Mouse (Mus musculus) intestine, embryonic 16.5 days (tissue): ENCODE measurements around the gene Uxs1. TPM values are rescaled to one million over a fixed set of nuclear protein-coding genes. Genes with fewer than 3 reads are reported as not detected.
A peak's percentile ranks its signal among the peaks of the same experiment; 100 is the strongest.

Experiments
- ATAC-seq: fragments of 200-750 bp; cut with Nextera tagmentation; 2 replicates; pipeline ENCODE4 v1.8.0; 2017; ENCODE audit warnings: moderate TSS enrichment, moderate library complexity
- H3K27ac ChIP-seq: fragments of 300-500 bp; sonication (generic); 2 replicates; pipeline ENCODE4 v1.5.1; 2014; ENCODE audit warnings: mild to moderate bottlenecking, low read length
- H3K27me3 ChIP-seq: fragments of 300-500 bp; sonication (generic); replicated peaks from 2 replicates; pipeline ENCODE4 v1.6.1; 2014; ENCODE audit warnings: low read length, control low read depth, mixed read lengths; ENCODE audit not compliant: control insufficient read depth, insufficient read depth
- H3K36me3 ChIP-seq: fragments of 300-500 bp; sonication (generic); 2 replicates; pipeline ENCODE4 v1.6.1; 2014; ENCODE audit warnings: low read length, control low read depth; ENCODE audit not compliant: control insufficient read depth, insufficient read depth
- H3K4me1 ChIP-seq: fragments of 300-500 bp; sonication (generic); 2 replicates; pipeline ENCODE4 v1.6.1; 2014; ENCODE audit warnings: low read length, control low read depth, mixed read lengths; ENCODE audit not compliant: control insufficient read depth, insufficient read depth
- H3K4me2 ChIP-seq: fragments of 300-500 bp; sonication (generic); 2 replicates; pipeline ENCODE4 v1.6.1; 2014; ENCODE audit warnings: low read depth, low read length, control low read depth
- H3K4me3 ChIP-seq: fragments of 300-500 bp; sonication (generic); 2 replicates; pipeline ENCODE4 v1.5.1; 2014; ENCODE audit warnings: mild to moderate bottlenecking, low read length
- H3K9ac ChIP-seq: fragments of 300-500 bp; sonication (generic); 2 replicates; pipeline ENCODE4 v1.6.1; 2014; ENCODE audit warnings: low read depth, low read length
- H3K9me3 ChIP-seq: fragments of 300-500 bp; sonication (generic); 2 replicates; pipeline ENCODE4 v1.6.1; 2016; ENCODE audit warnings: low read length, control low read depth; ENCODE audit not compliant: control insufficient read depth
- WGBS: fragments of 180-500 bp; shearing (Covaris S2); extraction: QIAGEN DNeasy Blood & Tissue Kit; methylation state at CpG from one replicate; pipeline ENCODE4 v1.1.7; 2014; 5-methylcytosine and 5-hydroxymethylcytosine counted together
- polyA plus RNA-seq: library from polyadenylated mRNA; unstranded; fragments of >200 nt; fragmentation: Nextera tagmentation; extraction: Ambion mirVana; gene quantifications from 2 replicates; pipeline ENCODE4 v1.2.1, GENCODE M21; 2015

The Uxs1 gene
- polyA plus RNA-seq: 14.8 and 17.5 TPM in 2 replicates

DNA sequence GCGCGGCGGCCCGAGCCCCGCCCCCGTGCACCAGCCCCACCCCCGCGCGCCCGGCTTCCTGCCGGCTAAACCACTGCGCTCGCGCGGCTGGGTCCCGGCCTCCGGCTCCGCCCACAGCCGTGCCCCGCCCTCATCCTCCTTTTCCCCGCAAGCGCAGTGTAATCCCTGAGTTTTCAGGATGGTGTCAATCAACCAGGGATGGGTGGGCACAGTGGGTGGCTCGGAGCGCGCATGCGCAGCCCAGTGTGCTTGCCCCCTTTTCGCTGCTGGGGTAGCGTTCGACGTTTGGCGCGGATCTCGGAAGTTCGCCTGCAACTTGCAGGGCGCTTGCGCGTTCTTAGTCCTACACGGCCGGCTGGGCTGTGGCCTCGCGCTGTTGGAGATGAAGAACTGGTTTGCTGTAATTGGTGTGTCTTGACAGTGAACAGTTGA lies at the start of gene Uxs1:
TSS of gene Uxs1 (minus strand) at position 38 of the 432 bp plus-strand sequence.
- H3K4me2 ChIP-seq: peak within 1 kb of the TSS; percentile 93
- WGBS: under 1% methylated on average over 33 of the region's 41 CpGs
- H3K9ac ChIP-seq: peak within 1 kb of the TSS; percentile 92
- H3K27ac ChIP-seq: peak within 1 kb of the TSS; percentile 82
- no peaks in the 10 kb centered on the region for H3K27me3 ChIP-seq
- ATAC-seq: peak; percentile 98
- H3K4me1 ChIP-seq: peaks cover 3% of the 10 kb centered on the region
- no peaks in the 10 kb centered on the region for H3K9me3 ChIP-seq
- H3K4me3 ChIP-seq: peak within 1 kb of the TSS; percentile 93
- H3K36me3 ChIP-seq: no peaks in the 10 kb centered on the region

DNA sequence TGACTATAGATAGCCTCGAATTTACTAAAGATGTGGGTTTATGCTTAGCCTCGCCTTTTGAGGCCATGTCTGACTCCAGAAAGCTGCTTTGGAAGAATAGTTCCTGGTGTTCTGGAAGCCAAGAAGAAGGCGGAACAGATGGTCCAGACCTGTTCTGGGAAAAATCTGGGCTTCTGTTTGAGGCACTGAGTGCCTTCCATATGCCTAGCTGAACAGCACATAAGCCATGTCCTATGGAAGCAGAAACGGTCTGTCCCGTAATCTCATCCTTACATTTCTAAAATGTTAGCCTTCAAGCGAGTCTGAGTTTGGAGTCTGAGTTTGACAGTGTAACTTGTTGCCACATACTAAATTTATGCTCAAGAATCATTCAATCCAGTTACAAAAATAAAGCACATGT lies 49.6 kb upstream of the Uxs1 start:
- H3K27me3 ChIP-seq: no peaks in the 10 kb centered on the region
- H3K36me3 ChIP-seq: no peaks in the 10 kb centered on the region
- no peaks in the 10 kb centered on the region for H3K9me3 ChIP-seq
- H3K4me1 ChIP-seq: no peaks in the 10 kb centered on the region
- WGBS: 91% methylated on average over 6 of the region's 6 CpGs
- no peak for ATAC-seq
- H3K4me2 ChIP-seq: no peak overlapping the region
- H3K4me3 ChIP-seq: no peak overlapping the region
- H3K27ac ChIP-seq: no peak overlapping the region
- no peak overlapping the region for H3K9ac ChIP-seq

DNA sequence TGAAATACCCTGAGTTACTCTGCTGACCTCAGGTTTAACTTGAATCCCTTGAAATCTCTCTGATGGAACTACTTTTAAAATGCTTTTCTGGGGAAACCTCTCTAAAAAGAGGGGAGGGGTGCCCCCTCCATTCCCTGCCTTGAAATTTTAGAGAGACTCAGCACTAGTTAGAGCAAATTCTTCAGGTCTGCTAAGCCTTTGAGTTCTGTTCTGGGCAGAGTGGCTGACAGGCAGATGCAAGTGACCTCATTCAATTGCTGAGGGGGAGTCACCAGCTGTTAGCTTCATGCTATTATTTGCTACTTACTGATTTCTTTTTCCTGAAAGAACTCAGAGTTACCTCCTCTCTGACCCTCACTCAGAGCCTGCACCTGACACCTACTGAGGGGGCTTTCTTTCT lies 43.5 kb upstream of the Uxs1 start:
- Histone ChIP-seq H3K27me3 (no peaks in the 10 kb centered on the region), H3K9me3 (no peaks in the 10 kb centered on the region), H3K36me3 (no peaks in the 10 kb centered on the region), H3K27ac (no peak overlapping the region), H3K4me3 (no peak overlapping the region), H3K9ac (no peak overlapping the region), H3K4me1 (no peaks in the 10 kb centered on the region), H3K4me2 (no peak overlapping the region)
- ATAC-seq: no peak

DNA sequence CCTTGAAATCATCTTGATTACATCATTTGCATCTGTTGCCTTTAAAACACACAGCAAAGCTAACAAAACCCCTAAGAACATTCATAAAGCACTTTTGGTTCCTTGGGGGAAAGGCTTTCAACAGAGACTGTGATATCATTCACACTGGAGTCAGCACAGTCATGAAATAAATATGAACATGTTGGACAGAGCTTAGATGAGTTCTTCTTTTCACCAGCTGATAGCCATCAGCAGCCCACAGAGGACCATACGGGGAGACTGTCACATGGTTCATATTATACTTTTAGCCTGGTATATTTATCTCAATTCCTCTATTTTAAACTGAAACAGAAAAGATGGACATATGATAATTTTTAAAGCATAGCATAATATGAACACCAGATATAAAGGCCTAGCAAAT lies 40.9 kb upstream of the Uxs1 start:
- no peak for ATAC-seq
- Histone ChIP-seq H3K9me3 (no peaks in the 10 kb centered on the region), H3K4me1 (no peaks in the 10 kb centered on the region), H3K4me3 (no peak overlapping the region), H3K27me3 (no peaks in the 10 kb centered on the region), H3K9ac (no peak overlapping the region), H3K4me2 (no peak overlapping the region), H3K27ac (no peak overlapping the region), H3K36me3 (no peaks in the 10 kb centered on the region)
- WGBS: 56% methylated on average over 1 of the region's 1 CpGs

DNA sequence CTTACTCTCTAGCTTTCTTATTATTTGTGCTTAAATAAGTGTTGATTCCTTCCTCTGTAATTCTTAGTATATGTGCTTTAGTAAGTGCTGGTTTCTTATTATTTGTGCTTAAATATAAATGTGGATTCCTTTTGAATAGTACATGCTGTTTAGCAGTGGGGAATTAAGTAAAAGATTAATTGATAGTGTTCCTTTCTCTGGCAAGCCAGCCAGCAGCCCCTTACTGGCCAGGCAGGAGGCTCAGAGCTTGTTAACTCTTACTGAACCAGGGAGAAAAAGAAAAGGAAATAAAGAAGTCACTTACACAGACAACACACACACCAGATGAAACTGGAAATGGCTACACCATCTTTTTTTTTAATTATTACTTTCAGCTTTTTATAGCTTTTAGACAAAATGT lies 37.2 kb upstream of the Uxs1 start:
- no peak for ATAC-seq
- Histone ChIP-seq H3K4me3 (no peak overlapping the region), H3K4me1 (no peaks in the 10 kb centered on the region), H3K4me2 (no peak overlapping the region), H3K27me3 (no peaks in the 10 kb centered on the region), H3K9me3 (no peaks in the 10 kb centered on the region), H3K27ac (no peak overlapping the region), H3K9ac (no peak overlapping the region), H3K36me3 (no peaks in the 10 kb centered on the region)

DNA sequence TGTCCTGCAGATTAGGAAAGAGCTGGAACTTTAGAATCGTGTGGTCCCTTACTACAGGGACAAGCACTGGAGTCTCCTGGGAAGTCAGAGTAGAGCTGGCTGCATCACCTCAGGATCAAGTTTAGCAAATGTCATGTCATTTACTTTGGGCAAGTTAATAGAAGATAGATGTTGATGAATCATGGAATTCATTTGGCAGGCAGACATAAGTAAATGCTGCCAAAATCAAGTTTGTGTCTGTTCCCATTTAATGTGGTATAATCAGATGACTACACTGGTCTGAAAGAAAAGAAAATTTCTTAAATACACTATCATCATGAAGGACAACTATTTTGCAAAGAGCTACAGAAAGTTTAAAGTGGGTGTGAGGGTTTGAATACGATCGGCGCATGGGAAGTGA lies 35.0 kb upstream of the Uxs1 start:
- no peak overlapping the region for H3K9ac ChIP-seq
- ATAC-seq: no peak
- no peaks in the 10 kb centered on the region for H3K9me3 ChIP-seq
- H3K4me1 ChIP-seq: no peaks in the 10 kb centered on the region
- H3K36me3 ChIP-seq: no peaks in the 10 kb centered on the region
- no peaks in the 10 kb centered on the region for H3K27me3 ChIP-seq
- H3K4me3 ChIP-seq: no peak overlapping the region
- 93% methylated on average over 4 of the region's 4 CpGs for WGBS
- H3K27ac ChIP-seq: no peak overlapping the region
- no peak overlapping the region for H3K4me2 ChIP-seq

DNA sequence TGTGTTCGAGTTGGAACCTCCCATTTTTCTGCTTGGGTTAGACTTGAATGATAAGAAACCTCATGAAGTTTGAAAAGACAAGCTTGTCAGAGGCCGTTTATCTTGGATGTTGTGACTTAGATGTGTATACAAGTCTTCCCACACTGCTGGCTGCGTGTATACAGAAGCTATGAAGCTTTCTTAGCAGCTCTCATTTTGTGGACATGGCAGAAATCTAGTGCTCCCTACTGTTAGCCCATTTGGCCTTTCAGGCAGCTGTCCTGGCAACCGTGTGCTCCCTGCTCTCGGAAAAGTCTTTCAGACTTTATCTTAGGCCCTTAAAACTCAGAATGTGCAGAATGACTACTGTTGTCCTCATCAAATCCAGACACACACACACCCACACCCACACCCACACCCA lies 31.4 kb upstream of the Uxs1 start:
- Histone ChIP-seq H3K36me3 (no peaks in the 10 kb centered on the region), H3K9ac (no peak overlapping the region), H3K27me3 (no peaks in the 10 kb centered on the region), H3K9me3 (no peaks in the 10 kb centered on the region), H3K4me3 (no peak overlapping the region), H3K4me2 (no peak overlapping the region), H3K27ac (no peak overlapping the region), H3K4me1 (no peaks in the 10 kb centered on the region)
- WGBS: 51% methylated on average over 5 of the region's 5 CpGs
- no peak for ATAC-seq

DNA sequence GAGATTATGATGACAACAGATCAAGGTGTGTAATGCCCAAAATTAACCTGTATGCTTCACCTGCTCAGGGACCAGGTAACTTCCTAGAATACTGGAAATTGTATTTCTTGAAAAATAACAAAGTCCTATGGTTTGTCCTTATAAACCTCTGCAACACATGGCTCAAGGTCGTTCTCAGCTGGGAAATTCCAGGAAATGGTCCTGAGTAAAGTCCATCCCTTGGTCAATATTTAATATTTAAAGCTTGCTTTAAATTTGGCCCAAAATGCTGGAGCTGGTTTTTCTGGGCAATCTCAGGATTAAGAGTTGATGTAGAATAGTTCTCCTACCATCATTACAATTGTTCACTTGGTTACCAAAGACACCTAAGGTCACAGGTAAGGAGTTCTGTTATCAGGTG lies 30.1 kb upstream of the Uxs1 start:
- Histone ChIP-seq H3K9me3 (no peaks in the 10 kb centered on the region), H3K4me3 (no peak overlapping the region), H3K27me3 (no peaks in the 10 kb centered on the region), H3K36me3 (no peaks in the 10 kb centered on the region), H3K4me2 (no peak overlapping the region), H3K27ac (no peak overlapping the region), H3K4me1 (no peaks in the 10 kb centered on the region), H3K9ac (no peak overlapping the region)
- no peak for ATAC-seq
- 83% methylated on average over 1 of the region's 1 CpGs for WGBS

DNA sequence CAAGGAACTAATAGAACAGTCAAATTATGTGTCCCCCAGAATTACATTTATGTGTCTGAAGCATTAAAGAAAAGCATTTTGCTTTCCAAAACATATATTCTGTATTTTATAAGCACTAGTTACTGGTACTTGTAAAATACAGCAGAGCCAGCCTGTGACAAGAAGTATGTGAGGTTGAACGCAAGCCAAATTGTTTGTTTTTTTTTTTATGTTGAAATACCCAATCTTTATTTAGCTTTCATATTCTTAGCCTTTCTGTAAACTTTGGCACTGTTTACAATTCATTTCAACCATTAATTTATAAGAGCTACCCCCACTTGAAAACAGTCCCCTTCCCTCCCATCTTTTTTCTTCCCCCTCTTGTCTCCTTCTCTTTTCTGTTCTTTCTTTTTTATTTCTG lies 28.0 kb upstream of the Uxs1 start:
- no peak overlapping the region for H3K27ac ChIP-seq
- WGBS: 63% methylated on average over 1 of the region's 1 CpGs
- no peak overlapping the region for H3K4me3 ChIP-seq
- no peak overlapping the region for H3K9ac ChIP-seq
- no peaks in the 10 kb centered on the region for H3K9me3 ChIP-seq
- no peak overlapping the region for H3K4me2 ChIP-seq
- ATAC-seq: no peak
- no peaks in the 10 kb centered on the region for H3K27me3 ChIP-seq
- no peaks in the 10 kb centered on the region for H3K4me1 ChIP-seq
- no peaks in the 10 kb centered on the region for H3K36me3 ChIP-seq

DNA sequence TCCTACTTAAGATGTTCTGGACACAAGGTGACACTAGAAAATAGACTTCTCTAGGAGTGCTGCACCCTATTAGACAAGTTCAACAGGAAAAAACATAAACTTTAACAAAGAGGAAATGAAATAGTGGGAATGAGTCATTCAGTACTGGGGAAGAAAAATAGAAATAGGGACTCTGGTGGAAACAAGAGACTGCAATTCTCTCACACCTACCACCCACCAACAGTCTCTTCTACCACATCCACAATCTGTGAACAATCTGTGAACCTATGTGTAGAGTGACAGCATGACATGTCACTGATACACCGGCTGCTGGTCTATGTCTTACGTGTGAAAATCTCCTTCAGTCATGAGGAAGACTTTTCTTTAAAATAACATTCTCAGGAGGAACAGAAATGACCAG lies 15.8 kb upstream of the Uxs1 start:
- Histone ChIP-seq H3K27me3 (no peaks in the 10 kb centered on the region), H3K36me3 (no peaks in the 10 kb centered on the region), H3K9ac (no peak overlapping the region), H3K4me3 (no peak overlapping the region), H3K9me3 (no peaks in the 10 kb centered on the region), H3K4me2 (no peak overlapping the region), H3K27ac (no peak overlapping the region), H3K4me1 (no peaks in the 10 kb centered on the region)
- WGBS: 94% methylated on average over 2 of the region's 2 CpGs
- no peak for ATAC-seq
